Mouse (Mus musculus) cerebellum, adult 2 months (tissue): ENCODE results near the gene Pus3.

ENCODE experiments used
- CTCF ChIP-seq: fragments of 200-500 bp; IDR thresholded peaks from 2 replicates; pipeline ENCODE4 v1.5.1; 2011; ENCODE audit warnings: low read depth, mild to moderate bottlenecking, control low read depth, low read length, moderate library complexity, borderline replicate concordance; ENCODE audit not compliant: insufficient read depth
- POLR2A ChIP-seq: fragments of 200-500 bp; IDR thresholded peaks from 2 replicates; pipeline ENCODE4 v1.6.1; 2011; ENCODE audit warnings: low read length, control low read depth, borderline replicate concordance; ENCODE audit not compliant: insufficient read depth

DNA sequence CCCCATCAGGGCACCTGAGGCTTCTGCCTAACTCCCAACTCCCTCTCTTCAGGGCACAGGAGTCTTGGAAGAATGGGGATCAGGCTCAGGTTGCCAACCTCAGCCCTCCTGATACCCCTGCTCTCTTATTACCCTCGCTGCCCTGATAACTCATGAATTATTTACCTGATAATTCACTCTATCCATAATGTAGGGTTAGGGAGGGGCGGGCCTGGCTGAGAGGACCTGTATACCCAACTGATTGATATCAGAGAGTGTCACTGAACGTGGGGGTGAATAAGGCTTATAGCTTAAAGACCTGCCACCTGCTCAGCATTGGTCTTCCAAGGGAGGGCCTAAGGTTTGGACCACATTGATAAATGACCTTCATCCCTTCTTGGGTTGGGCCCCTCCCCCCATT lies 40.2 kb upstream of the Pus3 start, which contains the start of gene Gm1113:
- TF ChIP-seq POLR2A = no peak
- no peak for TF ChIP-seq CTCF
